Mouse (Mus musculus): ENCODE results near the gene Psmc5. TPM values are rescaled to one million over a fixed set of nuclear protein-coding genes. Genes with fewer than 3 reads are reported as not detected.
"Not testable (repeated sequence)": the region's sequence is repeated elsewhere in the genome, so short reads cannot be mapped to it uniquely, and the experiment has no call there.

Psmc5 gene
- polyA plus RNA-seq, 1 experiment from 2014 or later, result 380 TPM

DNA sequence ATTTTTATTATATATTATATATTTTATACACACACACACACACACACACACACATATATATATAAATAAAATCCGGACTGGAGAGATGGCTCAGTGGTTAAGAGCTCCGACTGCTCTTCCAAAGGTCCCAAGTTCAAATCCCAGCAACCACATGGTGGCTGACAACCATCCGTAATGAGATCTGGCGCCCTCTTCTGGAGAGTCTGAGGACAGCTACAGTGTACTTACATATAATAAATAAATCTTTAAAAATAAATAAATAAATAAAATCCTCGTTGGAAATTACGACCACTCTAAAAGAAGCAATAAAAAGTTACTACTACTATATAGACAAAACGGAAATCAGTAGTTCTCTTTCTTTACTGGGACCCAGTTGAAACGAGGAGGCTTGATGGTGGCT lies 22.0 kb upstream of the Psmc5 start:
- 79% methylated on average over 8 of the region's 8 CpGs for WGBS
- ATAC-seq (ENCODE audit: insufficient number of reproducible peaks, low FRiP score, low TSS enrichment, low read depth); H3K4me1 ChIP-seq (ENCODE audit: control insufficient read depth, insufficient read depth, low read length); H3K9ac ChIP-seq (ENCODE audit: low read length); H3K27me3 ChIP-seq (ENCODE audit: control insufficient read depth, insufficient read depth, low read length); H3K4me2 ChIP-seq (ENCODE audit: low read depth, severe bottlenecking); H3K9me3 ChIP-seq (ENCODE audit: control insufficient read depth, low read length); H3K27ac ChIP-seq (replicated peaks; ENCODE audit: low read depth, low read length); H3K4me3 ChIP-seq (ENCODE audit: low read depth, low read length); DNase-seq (ENCODE audit: low spot score): not testable (repeated sequence)
- peaks cover 17% of the 10 kb centered on the region; the same call in 1 of the 2 replicates for H3K36me3 ChIP-seq (ENCODE audit: control insufficient read depth, insufficient read depth, low read length)

- no peak overlapping the region for H3K4me3 ChIP-seq (ENCODE audit: low read depth, low read length)
- no peak overlapping the region for H3K9ac ChIP-seq (ENCODE audit: low read length)
- WGBS, result 91% methylated on average over 1 of the region's 1 CpGs
- peaks cover 54% of the 10 kb centered on the region for H3K36me3 ChIP-seq (ENCODE audit: control insufficient read depth, insufficient read depth, low read length)
- no peak overlapping the region for H3K27ac ChIP-seq (replicated peaks; ENCODE audit: low read depth, low read length)
- no peak overlapping the region for H3K4me2 ChIP-seq (ENCODE audit: low read depth, severe bottlenecking)
- no peaks in the 10 kb centered on the region for H3K27me3 ChIP-seq (ENCODE audit: control insufficient read depth, insufficient read depth, low read length)
- no peaks in the 10 kb centered on the region for H3K4me1 ChIP-seq (ENCODE audit: control insufficient read depth, insufficient read depth, low read length)
- no peaks in the 10 kb centered on the region for H3K9me3 ChIP-seq (ENCODE audit: control insufficient read depth, low read length)
- ATAC-seq (ENCODE audit: insufficient number of reproducible peaks, low FRiP score, low TSS enrichment, low read depth) (no peak), DNase-seq (ENCODE audit: low spot score) (no peak)
These were observed 9.1 kb upstream of the Psmc5 start for GRCm38 (mm10) chr11:106246834-106247233.

DNA sequence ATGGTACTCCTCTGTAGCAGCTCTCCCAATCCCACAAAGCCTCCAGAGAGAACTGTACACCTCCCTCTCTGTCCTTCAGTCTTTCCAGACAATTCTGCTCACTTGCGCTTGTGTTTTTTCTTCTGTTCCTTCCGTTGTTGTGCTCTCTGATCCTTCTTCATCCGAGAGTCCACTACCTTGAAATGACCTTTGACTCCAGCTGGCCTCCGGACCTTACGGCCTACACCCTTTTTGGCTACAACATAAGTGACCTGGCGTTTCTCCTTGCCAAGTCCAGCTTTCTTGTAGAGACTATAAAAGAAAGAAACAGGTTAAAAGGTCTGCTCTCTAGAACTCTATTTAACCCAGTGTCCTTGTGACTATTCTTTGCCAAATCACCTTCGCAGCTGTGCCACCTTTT lies 6.6 kb upstream of the Psmc5 start:
- no peaks in the 10 kb centered on the region for H3K4me1 ChIP-seq (ENCODE audit: control insufficient read depth, insufficient read depth, low read length)
- H3K27ac ChIP-seq (replicated peaks; ENCODE audit: low read depth, low read length), result no peak overlapping the region
- no peaks in the 10 kb centered on the region for H3K27me3 ChIP-seq (ENCODE audit: control insufficient read depth, insufficient read depth, low read length)
- H3K4me3 ChIP-seq (ENCODE audit: low read depth, low read length), result no peak overlapping the region
- no peak for ATAC-seq (ENCODE audit: insufficient number of reproducible peaks, low FRiP score, low TSS enrichment, low read depth)
- H3K36me3 ChIP-seq (ENCODE audit: control insufficient read depth, insufficient read depth, low read length), result peaks cover 62% of the 10 kb centered on the region
- WGBS, result 86% methylated on average over 7 of the region's 7 CpGs
- no peak overlapping the region for H3K9ac ChIP-seq (ENCODE audit: low read length)
- H3K9me3 ChIP-seq (ENCODE audit: control insufficient read depth, low read length), result no peaks in the 10 kb centered on the region
- no peak for DNase-seq (ENCODE audit: low spot score)
- no peak overlapping the region for H3K4me2 ChIP-seq (ENCODE audit: low read depth, severe bottlenecking)

GRCm38 (mm10) chr11:106254767-106255166 lies 1.2 kb upstream of the Psmc5 start:
- H3K4me2 ChIP-seq (ENCODE audit: low read depth, severe bottlenecking), result peak overlapping the region; percentile 86
- peaks cover 41% of the 10 kb centered on the region for H3K36me3 ChIP-seq (ENCODE audit: control insufficient read depth, insufficient read depth, low read length)
- H3K4me3 ChIP-seq (ENCODE audit: low read depth, low read length), result peak overlapping the region; percentile 93
- no peaks in the 10 kb centered on the region for H3K9me3 ChIP-seq (ENCODE audit: control insufficient read depth, low read length)
- no peaks in the 10 kb centered on the region for H3K27me3 ChIP-seq (ENCODE audit: control insufficient read depth, insufficient read depth, low read length)
- DNase-seq (ENCODE audit: low spot score), result no peak
- WGBS, result 24% methylated on average over 2 of the region's 2 CpGs
- H3K4me1 ChIP-seq (ENCODE audit: control insufficient read depth, insufficient read depth, low read length), result peaks cover 13% of the 10 kb centered on the region
- peak overlapping the region; percentile 91 for H3K9ac ChIP-seq (ENCODE audit: low read length)
- no peak for ATAC-seq (ENCODE audit: insufficient number of reproducible peaks, low FRiP score, low TSS enrichment, low read depth)
- no peak overlapping the region for H3K27ac ChIP-seq (replicated peaks; ENCODE audit: low read depth, low read length)

GRCm38 (mm10) chr11:106255174-106255573 lies 780 bp upstream of the Psmc5 start:
- Histone ChIP-seq H3K4me3 (ENCODE audit: low read depth, low read length) (peak overlapping the region; percentile 93), H3K27ac (replicated peaks; ENCODE audit: low read depth, low read length) (no peak overlapping the region), H3K9me3 (ENCODE audit: control insufficient read depth, low read length) (no peaks in the 10 kb centered on the region), H3K4me2 (ENCODE audit: low read depth, severe bottlenecking) (peak overlapping the region; percentile 86), H3K4me1 (ENCODE audit: control insufficient read depth, insufficient read depth, low read length) (peaks cover 13% of the 10 kb centered on the region), H3K36me3 (ENCODE audit: control insufficient read depth, insufficient read depth, low read length) (peaks cover 37% of the 10 kb centered on the region), H3K27me3 (ENCODE audit: control insufficient read depth, insufficient read depth, low read length) (no peaks in the 10 kb centered on the region), H3K9ac (ENCODE audit: low read length) (peak overlapping the region; percentile 91)
- ATAC-seq (ENCODE audit: insufficient number of reproducible peaks, low FRiP score, low TSS enrichment, low read depth) (no peak), DNase-seq (ENCODE audit: low spot score) (no peak)
- 3% methylated on average over 22 of the region's 22 CpGs for WGBS

GRCm38 (mm10) chr11:106256775-106257174 lies 821 bp downstream of the Psmc5 start:
- WGBS, result 70% methylated on average over 5 of the region's 5 CpGs

DNA sequence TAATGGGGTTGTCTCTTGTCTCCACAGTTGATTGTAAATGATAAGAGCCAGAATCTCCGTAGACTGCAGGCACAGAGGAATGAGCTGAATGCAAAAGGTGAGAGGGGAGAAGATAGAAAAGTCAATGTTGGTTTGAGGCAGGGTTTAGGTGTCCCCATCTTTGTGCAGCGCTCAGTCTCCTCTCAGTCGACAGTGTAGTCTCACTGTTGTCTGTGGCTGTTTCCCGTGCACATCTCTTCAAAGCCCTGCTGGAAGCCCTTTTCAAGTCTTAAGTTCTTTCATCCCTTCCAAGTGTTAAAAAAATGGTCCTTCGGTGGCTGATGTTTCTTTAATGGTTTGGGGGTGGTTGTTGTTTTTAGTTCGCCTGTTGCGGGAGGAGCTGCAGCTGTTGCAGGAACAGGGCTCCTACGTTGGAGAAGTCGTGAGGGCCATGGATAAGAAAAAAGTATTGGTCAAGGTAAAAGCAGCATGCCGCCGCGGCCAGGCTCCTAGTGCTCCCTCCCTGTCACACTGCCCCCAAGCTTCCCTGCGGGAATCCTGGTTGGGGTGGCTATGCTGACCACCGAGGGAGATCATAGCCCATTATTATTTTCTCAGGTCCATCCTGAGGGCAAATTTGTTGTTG lies 5.0 kb downstream of the Psmc5 start:
- Histone ChIP-seq H3K4me1 (ENCODE audit: control insufficient read depth, insufficient read depth, low read length) (peaks cover 8% of the 10 kb centered on the region; the same call in 1 of the 2 replicates), H3K27ac (replicated peaks; ENCODE audit: low read depth, low read length) (no peak overlapping the region), H3K4me3 (ENCODE audit: low read depth, low read length) (no peak overlapping the region), H3K27me3 (ENCODE audit: control insufficient read depth, insufficient read depth, low read length) (no peaks in the 10 kb centered on the region), H3K9ac (ENCODE audit: low read length) (no peak overlapping the region), H3K36me3 (ENCODE audit: control insufficient read depth, insufficient read depth, low read length) (peaks cover 55% of the 10 kb centered on the region), H3K9me3 (ENCODE audit: control insufficient read depth, low read length) (no peaks in the 10 kb centered on the region), H3K4me2 (ENCODE audit: low read depth, severe bottlenecking) (no peak overlapping the region)
- 84% methylated on average over 14 of the region's 14 CpGs for WGBS
- ATAC-seq (ENCODE audit: insufficient number of reproducible peaks, low FRiP score, low TSS enrichment, low read depth) (no peak), DNase-seq (ENCODE audit: low spot score) (no peak)

More at GRCm38 (mm10) chr11:106256775-106257174, 821 bp downstream of the Psmc5 start:
- Histone ChIP-seq H3K27me3 (ENCODE audit: control insufficient read depth, insufficient read depth, low read length) (no peaks in the 10 kb centered on the region), H3K36me3 (ENCODE audit: control insufficient read depth, insufficient read depth, low read length) (peaks cover 33% of the 10 kb centered on the region), H3K4me1 (ENCODE audit: control insufficient read depth, insufficient read depth, low read length) (peaks cover 13% of the 10 kb centered on the region), H3K4me2 (ENCODE audit: low read depth, severe bottlenecking) (peak overlapping the region; percentile 86), H3K4me3 (ENCODE audit: low read depth, low read length) (peak overlapping the region; percentile 93), H3K27ac (replicated peaks; ENCODE audit: low read depth, low read length) (no peak overlapping the region), H3K9me3 (ENCODE audit: control insufficient read depth, low read length) (no peaks in the 10 kb centered on the region), H3K9ac (ENCODE audit: low read length) (peak overlapping the region; percentile 91; the same call in 1 of the 2 replicates)
- DNase-seq (ENCODE audit: low spot score) (no peak), ATAC-seq (ENCODE audit: insufficient number of reproducible peaks, low FRiP score, low TSS enrichment, low read depth) (no peak)

GRCm38 (mm10) chr11:106263963-106264362 lies 8.0 kb downstream of the Psmc5 start:
- ATAC-seq (ENCODE audit: insufficient number of reproducible peaks, low FRiP score, low TSS enrichment, low read depth) (no peak), DNase-seq (ENCODE audit: low spot score) (no peak)
- H3K9me3 ChIP-seq (ENCODE audit: control insufficient read depth, low read length), result no peaks in the 10 kb centered on the region
- 89% methylated on average over 9 of the region's 9 CpGs for WGBS
- H3K27me3 ChIP-seq (ENCODE audit: control insufficient read depth, insufficient read depth, low read length), result no peaks in the 10 kb centered on the region
- no peak overlapping the region for H3K27ac ChIP-seq (replicated peaks; ENCODE audit: low read depth, low read length)
- no peak overlapping the region for H3K4me3 ChIP-seq (ENCODE audit: low read depth, low read length)
- peaks cover 20% of the 10 kb centered on the region for H3K4me1 ChIP-seq (ENCODE audit: control insufficient read depth, insufficient read depth, low read length)
- H3K9ac ChIP-seq (ENCODE audit: low read length), result no peak overlapping the region
- H3K36me3 ChIP-seq (ENCODE audit: control insufficient read depth, insufficient read depth, low read length), result peaks cover 55% of the 10 kb centered on the region
- no peak overlapping the region for H3K4me2 ChIP-seq (ENCODE audit: low read depth, severe bottlenecking)

GRCm38 (mm10) chr11:106264988-106265387 lies 9.0 kb downstream of the Psmc5 start:
- no peak overlapping the region for H3K4me3 ChIP-seq (ENCODE audit: low read depth, low read length)
- H3K27ac ChIP-seq (replicated peaks; ENCODE audit: low read depth, low read length), result no peak overlapping the region
- no peak overlapping the region for H3K4me2 ChIP-seq (ENCODE audit: low read depth, severe bottlenecking)
- 90% methylated on average over 15 of the region's 15 CpGs for WGBS
- no peak for ATAC-seq (ENCODE audit: insufficient number of reproducible peaks, low FRiP score, low TSS enrichment, low read depth)
- H3K27me3 ChIP-seq (ENCODE audit: control insufficient read depth, insufficient read depth, low read length), result no peaks in the 10 kb centered on the region
- DNase-seq (ENCODE audit: low spot score), result no peak
- no peaks in the 10 kb centered on the region for H3K9me3 ChIP-seq (ENCODE audit: control insufficient read depth, low read length)
- peaks cover 24% of the 10 kb centered on the region for H3K4me1 ChIP-seq (ENCODE audit: control insufficient read depth, insufficient read depth, low read length)
- peaks cover 51% of the 10 kb centered on the region for H3K36me3 ChIP-seq (ENCODE audit: control insufficient read depth, insufficient read depth, low read length)
- H3K9ac ChIP-seq (ENCODE audit: low read length), result no peak overlapping the region
